Mouse (Mus musculus): ENCODE results near the gene Rap1gap2.
"Not testable (repeated sequence)": the region's sequence is repeated elsewhere in the genome, so short reads cannot be mapped to it uniquely, and the experiment has no call there.

DNA sequence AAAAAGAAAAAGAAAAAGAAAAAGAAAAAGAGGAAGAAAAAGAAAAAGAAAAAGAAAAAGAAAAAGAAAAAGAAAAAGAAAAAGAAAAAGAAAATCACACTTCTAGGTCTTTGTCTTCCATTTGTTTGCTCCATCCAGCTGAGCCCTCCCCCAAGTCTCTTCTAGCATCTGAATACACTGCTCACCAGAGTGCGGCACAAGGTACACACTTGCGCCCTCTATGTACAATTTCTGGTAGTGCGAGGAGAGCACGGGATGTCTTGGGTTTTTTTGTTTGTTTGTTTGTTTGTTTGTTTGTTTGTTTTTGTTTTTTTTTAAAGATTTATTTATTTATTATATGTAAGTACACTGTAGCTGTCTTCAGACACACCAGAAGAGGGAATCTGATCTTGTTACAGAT lies 29.4 kb downstream of the Rap1gap2 start:
- TF ChIP-seq POLR2A (IDR thresholded peaks at IDR 0.05; ENCODE audit: extremely low read depth, insufficient read depth, low read length) = not testable (repeated sequence)
- TF ChIP-seq CTCF (IDR thresholded peaks at IDR 0.05; ENCODE audit: extremely low read depth, insufficient read depth, low read length) = peak; percentile 15; the same call in 1 of the 2 replicates

Measured in cortical plate, adult 2 months (tissue).